Mouse (Mus musculus): Measurements from ENCODE around the gene Ssrp1. TPM values are rescaled to one million over a fixed set of nuclear protein-coding genes. Genes with fewer than 3 reads are reported as not detected.

Ssrp1 gene
- 87.8 and 93.3 TPM in 2 replicates for polyA plus RNA-seq (2012; rRNA removed)

GRCm38 (mm10) chr2:85037047-85038026 lies at the start of gene Ssrp1, which contains the start of gene P2rx3:
Gene Ssrp1 (plus strand): TSS chr2:85037234.
Gene P2rx3 (minus strand): TSS chr2:85037462.
- under 1% methylated on average over 66 of the region's 66 CpGs for WGBS
- DNase-seq (ENCODE audit: low read depth, low spot score) = no peak

GRCm38 (mm10) chr2:84987930-84988329 lies 49.1 kb upstream of the Ssrp1 start, which contains the start of gene Prg3:
Gene Prg3 (plus strand): TSS chr2:84988215.
- 71% methylated on average over 1 of the region's 1 CpGs for WGBS
- DNase-seq (ENCODE audit: low read depth, low spot score) = no peak

- DNase-seq (ENCODE audit: low read depth, low spot score) = no peak
- WGBS = 64% methylated on average over 2 of the region's 2 CpGs
Measured at GRCm38 (mm10) chr2:84996376-84996775, 40.7 kb upstream of the Ssrp1 start.

GRCm38 (mm10) chr2:84999486-85000181 lies 37.4 kb upstream of the Ssrp1 start:
- WGBS = 69% methylated on average over 3 of the region's 3 CpGs
- no peak for DNase-seq (ENCODE audit: low read depth, low spot score)

- WGBS = 69% methylated on average over 13 of the region's 13 CpGs
Measured at GRCm38 (mm10) chr2:85001497-85001896, 35.5 kb upstream of the Ssrp1 start.

GRCm38 (mm10) chr2:85002575-85002974 lies 34.5 kb upstream of the Ssrp1 start:
- DNase-seq (ENCODE audit: low read depth, low spot score) = no peak
- WGBS = 74% methylated on average over 8 of the region's 8 CpGs

More at GRCm38 (mm10) chr2:85001497-85001896, 35.5 kb upstream of the Ssrp1 start:
- no peak for DNase-seq (ENCODE audit: low read depth, low spot score)

GRCm38 (mm10) chr2:85004341-85004740 lies 32.7 kb upstream of the Ssrp1 start:
- 81% methylated on average over 4 of the region's 4 CpGs for WGBS
- DNase-seq (ENCODE audit: low read depth, low spot score) = no peak

GRCm38 (mm10) chr2:85006600-85006999 lies 30.4 kb upstream of the Ssrp1 start:
- WGBS = 85% methylated on average over 7 of the region's 7 CpGs
- no peak for DNase-seq (ENCODE audit: low read depth, low spot score)

GRCm38 (mm10) chr2:85007729-85008128 lies 29.3 kb upstream of the Ssrp1 start:
- WGBS = 22% methylated on average over 4 of the region's 4 CpGs

GRCm38 (mm10) chr2:85009212-85009611 lies 27.8 kb upstream of the Ssrp1 start:
- no peak for DNase-seq (ENCODE audit: low read depth, low spot score)
- 31% methylated on average over 2 of the region's 2 CpGs for WGBS

More at GRCm38 (mm10) chr2:85007729-85008128, 29.3 kb upstream of the Ssrp1 start:
- DNase-seq (ENCODE audit: low read depth, low spot score) = no peak

- DNase-seq (ENCODE audit: low read depth, low spot score) = no peak
- WGBS = 27% methylated on average over 9 of the region's 9 CpGs
Measured at GRCm38 (mm10) chr2:85011906-85012604, 25.0 kb upstream of the Ssrp1 start.

GRCm38 (mm10) chr2:85012679-85013078 lies 24.4 kb upstream of the Ssrp1 start:
- no peak for DNase-seq (ENCODE audit: low read depth, low spot score)
- WGBS = 88% methylated on average over 14 of the region's 14 CpGs

GRCm38 (mm10) chr2:85013826-85014587 lies 23.0 kb upstream of the Ssrp1 start:
- DNase-seq (ENCODE audit: low read depth, low spot score) = no peak
- WGBS = 70% methylated on average over 5 of the region's 5 CpGs

- 43% methylated on average over 3 of the region's 3 CpGs for WGBS
- no peak for DNase-seq (ENCODE audit: low read depth, low spot score)
Measured at GRCm38 (mm10) chr2:85014588-85014982, 22.4 kb upstream of the Ssrp1 start.

GRCm38 (mm10) chr2:85022043-85022442 lies 15.0 kb upstream of the Ssrp1 start:
- no peak for DNase-seq (ENCODE audit: low read depth, low spot score)
- 29% methylated on average over 4 of the region's 4 CpGs for whole genome bisulfite sequencing

- 83% methylated on average over 3 of the region's 3 CpGs for WGBS
- no peak for DNase-seq (ENCODE audit: low read depth, low spot score)
Measured at GRCm38 (mm10) chr2:85026178-85026577, 10.9 kb upstream of the Ssrp1 start.

- no peak for DNase-seq (ENCODE audit: low read depth, low spot score)
- 69% methylated on average over 5 of the region's 5 CpGs for WGBS
Measured at GRCm38 (mm10) chr2:85027281-85027680, 9.8 kb upstream of the Ssrp1 start.

GRCm38 (mm10) chr2:85029897-85030296 lies 7.1 kb upstream of the Ssrp1 start:
- no peak for DNase-seq (ENCODE audit: low read depth, low spot score)
- WGBS = 15% methylated on average over 6 of the region's 6 CpGs

- 33% methylated on average over 6 of the region's 6 CpGs for WGBS
- no peak for DNase-seq (ENCODE audit: low read depth, low spot score)
Measured at GRCm38 (mm10) chr2:85030989-85031388, 6.0 kb upstream of the Ssrp1 start.
